Mouse (Mus musculus) hindbrain, embryonic 16.5 days (tissue): ENCODE results near the gene Snrpf. TPM values are rescaled to one million over a fixed set of nuclear protein-coding genes. Genes with fewer than 3 reads are reported as not detected.

ENCODE experiments used
- polyA plus RNA-seq: library from polyadenylated mRNA; unstranded; fragments of >200 nt; fragmentation: Nextera tagmentation; extraction: Ambion mirVana; gene quantifications from 2 replicates; pipeline ENCODE4 v1.2.1, GENCODE M21; 2015

The Snrpf gene
- polyA plus RNA-seq, 1 experiment from 2014 or later, result 54.7 TPM

Other genes with a start within 250 kb of the Snrpf start
- 89.8 and 92.4 TPM in 2 replicates for gene Lta4h, start 136.3 kb downstream of the Snrpf start, polyA plus RNA-seq
- 0.09 and 0.19 TPM in 2 replicates for gene Hal, start 100.9 kb downstream of the Snrpf start, polyA plus RNA-seq
- gene Amdhd1, start 49.7 kb downstream of the Snrpf start, polyA plus RNA-seq, result 0.10 and 0.18 TPM in 2 replicates
- gene Ccdc38, start 49.1 kb downstream of the Snrpf start, polyA plus RNA-seq, result 0.19 and 0.55 TPM in 2 replicates
- 0.81 and 1.4 TPM in 2 replicates for gene Ntn4, start 51.0 kb upstream of the Snrpf start, polyA plus RNA-seq
- gene Usp44, start 241.8 kb upstream of the Snrpf start, polyA plus RNA-seq, result 0.27 and 0.29 TPM in 2 replicates